Mouse (Mus musculus) neutrophil, adult 5-6 weeks (primary cell): ENCODE data around the gene Exosc5. TPM values are rescaled to one million over a fixed set of nuclear protein-coding genes. Genes with fewer than 3 reads are reported as not detected.
A peak's percentile ranks its signal among the peaks of the same experiment; 100 is the strongest.

Experiments
- ATAC-seq: fragments of 151-379, 151-347 bp; 2 replicates; pipeline ENCODE4 v1.8.0; 2017; ENCODE audit warnings: mild to moderate bottlenecking, moderate TSS enrichment; ENCODE audit not compliant: insufficient number of reproducible peaks, poor library complexity, low FRiP score, severe bottlenecking; ENCODE audit errors: extremely low read depth
- total RNA-seq: library from RNA; stranded (forward); fragments of 200-1000 nt; gene quantifications from 2 replicates; pipeline ENCODE4 v1.2.3, GENCODE M21; 2017

The Exosc5 gene
- total RNA-seq, 1 experiment from 2014 or later: 33.1 TPM

DNA sequence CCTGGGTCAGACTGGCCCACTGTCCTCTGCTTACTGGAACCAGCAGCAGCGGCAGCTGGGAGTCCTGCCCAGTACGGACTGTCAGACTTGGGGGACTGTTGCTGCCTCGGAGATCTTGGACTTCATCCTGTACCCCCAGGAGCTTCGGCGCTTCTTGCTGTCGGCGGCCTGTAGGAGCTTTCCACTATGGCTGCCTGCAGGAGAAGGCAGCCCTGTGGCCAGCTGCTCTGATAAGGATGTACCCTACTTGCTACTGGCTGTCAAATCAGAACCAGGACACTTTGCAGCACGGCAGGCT lies 30.7 kb upstream of the Exosc5 start:
- ATAC-seq: no peak

DNA sequence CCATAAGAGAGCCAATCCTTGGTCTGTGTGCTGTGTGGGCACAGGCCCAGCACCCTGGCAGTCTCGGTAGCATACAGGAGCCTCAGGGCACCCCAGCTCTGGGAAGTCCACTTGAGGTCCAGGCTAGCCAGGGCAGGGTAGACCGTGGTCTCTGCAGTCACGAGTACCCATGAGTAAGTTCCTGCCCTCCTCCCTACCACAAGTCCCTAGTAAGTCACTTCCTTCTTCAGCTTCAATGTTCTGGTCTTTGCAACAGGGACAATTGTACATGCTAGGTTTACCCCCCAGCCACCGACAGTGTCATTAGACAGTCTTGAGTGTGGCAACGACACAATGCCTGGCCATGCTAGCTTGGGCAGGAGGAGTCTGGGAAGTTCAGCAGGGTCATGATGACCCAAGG lies 26.3 kb upstream of the Exosc5 start:
- ATAC-seq: peak; percentile 27

DNA sequence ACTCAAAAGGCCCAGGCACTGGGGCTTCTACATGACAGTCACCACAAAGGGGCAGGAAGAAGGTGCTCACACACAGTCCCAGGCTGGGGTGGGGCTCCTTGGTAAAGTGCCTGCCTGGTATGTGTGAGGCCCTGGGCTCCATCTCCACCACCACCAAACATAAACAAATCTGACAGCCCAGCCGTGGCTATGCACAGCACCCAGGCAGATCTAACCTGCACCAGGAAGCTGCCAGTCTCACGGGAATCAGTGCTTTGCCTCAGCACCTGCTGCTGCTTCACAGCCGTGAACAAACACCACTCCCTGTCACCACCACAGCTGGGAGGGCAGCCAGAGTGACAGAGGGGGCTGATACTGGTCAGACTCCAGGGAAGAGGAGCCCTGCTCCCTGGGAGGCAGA lies 22.6 kb upstream of the Exosc5 start:
- ATAC-seq: peak; percentile 77

DNA sequence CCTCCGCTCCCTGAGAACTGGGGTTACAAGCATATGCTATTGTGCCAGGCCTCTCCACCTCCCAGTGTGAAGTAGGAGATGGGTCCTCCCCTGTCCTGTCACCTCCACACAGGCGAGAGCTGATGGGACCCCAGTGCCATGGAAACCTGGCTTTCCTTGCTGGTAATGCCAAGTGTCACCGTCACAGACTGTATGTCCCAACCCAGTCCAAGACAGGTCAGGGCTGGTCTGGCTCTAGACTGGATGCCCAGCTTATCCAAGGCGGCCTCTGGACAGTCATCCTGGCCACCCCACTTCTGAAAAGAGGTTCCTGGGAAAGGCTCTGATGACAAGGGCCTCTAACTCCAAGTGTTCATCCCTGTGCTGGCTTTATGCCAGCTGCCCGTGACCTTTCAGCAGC lies 21.9 kb upstream of the Exosc5 start:
- no peak for ATAC-seq

DNA sequence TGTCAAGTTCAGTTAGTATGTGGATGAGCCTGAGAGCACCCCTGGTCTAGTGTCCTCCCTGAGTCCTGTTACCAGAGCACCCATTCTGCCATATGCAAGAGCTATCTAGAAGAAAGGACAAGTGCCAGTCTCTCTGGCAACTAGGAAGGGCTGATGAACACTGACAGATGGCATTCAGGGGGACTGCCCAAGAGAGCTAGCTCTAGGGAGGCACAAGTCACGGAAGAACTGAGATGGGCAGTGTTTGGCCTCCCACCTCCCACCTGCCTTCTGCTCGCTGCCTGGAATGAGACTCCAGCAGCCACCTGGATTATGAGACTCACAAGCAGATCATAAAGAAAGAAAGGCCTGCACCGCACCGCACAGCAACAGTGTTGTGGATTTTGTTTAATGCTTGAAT lies 19.2 kb upstream of the Exosc5 start:
- no peak for ATAC-seq

DNA sequence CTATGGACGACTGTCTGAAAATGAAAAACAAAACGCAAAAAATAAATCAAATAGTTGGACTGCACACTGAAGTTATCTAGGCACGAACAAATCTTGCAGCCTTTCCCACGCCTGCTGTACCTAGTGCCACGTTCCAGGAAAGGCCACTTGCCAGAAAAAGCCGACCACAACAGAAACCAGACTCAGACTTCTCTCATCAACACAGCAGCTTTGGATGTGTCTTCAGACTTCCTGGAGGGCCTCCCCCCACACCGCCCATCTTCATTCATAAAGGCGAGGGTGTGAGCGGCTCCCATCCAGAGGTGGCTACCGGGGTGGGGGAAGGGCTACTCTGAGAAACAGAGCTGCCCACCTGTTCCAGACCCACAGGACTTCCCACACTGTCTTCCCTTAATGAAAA lies 14.8 kb upstream of the Exosc5 start:
- no peak for ATAC-seq

DNA sequence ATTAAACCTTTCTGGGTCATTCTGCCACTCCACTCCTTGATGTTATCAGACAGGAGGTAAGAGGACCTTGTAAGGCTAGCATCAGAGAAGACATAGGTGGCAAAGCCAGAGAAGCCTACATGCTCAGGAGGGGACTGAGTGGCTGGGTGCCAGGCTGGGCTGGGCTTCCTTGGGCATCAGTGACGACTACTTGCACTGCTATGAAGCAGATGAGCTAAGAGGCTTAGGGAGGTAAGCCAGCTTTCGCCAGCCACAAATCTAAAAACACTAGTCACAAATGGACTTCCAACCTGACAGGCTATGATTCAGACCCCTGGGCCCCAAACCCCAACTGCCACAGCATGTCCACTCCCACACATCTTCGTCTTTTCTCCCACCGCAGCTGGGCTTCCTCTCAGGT lies 14.3 kb upstream of the Exosc5 start:
- no peak for ATAC-seq

DNA sequence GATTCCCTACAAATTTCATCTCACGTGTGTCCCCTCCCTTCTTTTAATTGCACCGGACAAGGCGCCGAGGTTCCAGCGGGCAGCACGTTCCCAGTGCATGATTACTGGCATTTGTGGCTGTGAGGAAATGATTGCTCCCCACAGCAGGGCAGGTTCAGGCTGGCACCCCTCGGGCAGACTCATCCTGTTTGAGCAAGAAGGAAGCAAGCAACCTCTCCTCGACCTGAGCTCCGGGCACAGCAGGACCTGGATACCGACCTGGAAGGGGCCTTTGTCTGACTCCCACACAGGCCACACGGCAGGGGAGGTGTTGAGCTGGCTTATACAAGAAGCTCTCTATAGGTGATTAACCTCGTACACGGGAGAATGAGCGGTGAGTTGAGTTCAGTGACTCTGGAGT lies 13.9 kb upstream of the Exosc5 start:
- no peak for ATAC-seq

DNA sequence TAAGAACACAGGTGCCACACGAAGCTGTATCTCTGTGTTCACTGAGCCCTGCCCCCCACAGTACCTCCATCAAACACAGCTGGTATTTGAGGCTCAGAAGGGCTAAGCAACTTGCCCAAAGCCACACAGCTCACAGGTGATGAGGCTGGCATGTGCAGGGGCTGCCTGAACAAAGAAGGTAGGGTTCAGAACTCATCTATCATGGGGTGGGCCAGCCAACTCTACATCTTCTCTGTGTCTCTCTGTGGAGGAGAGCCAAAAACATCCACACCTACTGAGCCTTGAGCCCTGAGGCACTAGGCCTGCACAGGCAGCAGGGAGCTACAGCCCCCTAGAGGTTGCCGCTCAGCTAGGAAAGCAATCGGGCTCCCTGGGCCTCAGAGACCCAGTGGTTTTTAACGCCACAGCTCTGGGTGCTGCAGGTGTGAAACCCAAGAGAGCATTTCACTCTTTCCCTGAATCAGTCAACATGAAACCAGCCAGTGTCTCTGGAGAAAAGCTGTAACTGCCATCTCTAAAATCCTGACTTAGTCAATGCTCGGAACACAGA lies 11.3 kb upstream of the Exosc5 start:
- peak; percentile 58 for ATAC-seq

DNA sequence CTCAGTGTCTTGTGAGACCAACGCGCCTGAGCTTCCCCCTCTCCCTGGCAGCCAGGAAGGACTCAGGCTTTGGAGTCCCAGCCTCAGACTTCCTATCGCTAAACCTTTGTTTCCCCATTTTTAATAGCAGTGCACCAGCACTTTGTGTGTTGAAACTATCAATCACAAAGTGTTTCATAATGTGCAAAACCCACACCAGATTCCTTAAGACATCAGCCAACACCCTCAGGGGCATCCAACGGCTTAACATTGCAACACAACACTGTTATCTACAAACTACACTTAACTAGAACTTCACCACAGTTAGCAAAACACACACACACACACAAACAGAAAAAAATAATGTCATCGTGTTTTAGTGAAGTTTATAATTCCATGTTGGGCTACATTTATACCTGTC lies 9.1 kb upstream of the Exosc5 start:
- ATAC-seq: no peak

DNA sequence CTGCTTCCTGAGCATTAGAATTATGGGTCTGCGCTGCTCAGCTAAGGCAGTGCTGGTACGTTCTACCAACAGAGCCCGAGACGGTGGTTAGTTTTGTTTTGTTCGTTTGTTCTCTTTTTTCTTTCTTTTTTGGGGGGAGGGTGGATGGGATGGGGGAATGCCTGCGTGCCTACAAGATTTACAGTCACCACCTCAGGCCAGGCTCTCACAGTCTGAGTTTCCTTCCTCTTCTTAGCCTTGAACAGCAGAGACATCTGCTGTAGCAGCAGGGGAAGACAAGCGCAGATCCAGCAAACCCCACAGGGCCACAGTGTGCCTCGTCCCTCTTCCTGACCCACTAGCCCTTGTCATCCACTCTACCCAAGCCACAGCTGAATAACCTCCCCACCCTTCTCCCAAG lies 7.7 kb upstream of the Exosc5 start:
- peak; percentile 77 for ATAC-seq

DNA sequence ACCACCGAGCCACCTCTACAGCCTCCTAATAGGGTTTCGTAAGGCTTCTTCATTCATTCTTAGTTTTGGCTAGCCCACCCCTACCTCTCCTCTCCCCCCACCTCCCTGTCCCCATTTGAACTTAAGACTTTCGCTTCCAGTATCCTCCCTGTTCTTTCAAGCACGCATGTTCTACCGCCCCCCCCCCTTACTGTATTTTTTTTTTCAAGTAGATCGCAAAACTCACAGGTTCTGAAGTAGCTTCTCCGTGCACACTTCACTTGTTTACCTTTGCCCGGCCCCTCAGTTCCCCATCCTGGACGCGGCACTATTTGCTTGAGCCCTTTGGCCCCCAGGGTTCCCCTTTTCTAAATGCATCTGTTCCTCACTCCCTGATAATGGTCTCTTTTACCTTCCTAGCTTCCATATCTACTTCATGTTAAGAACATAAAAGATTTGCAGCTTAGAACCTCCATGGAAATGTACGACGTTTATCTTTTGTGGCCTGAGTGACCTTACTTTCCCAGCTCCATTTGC lies 6.7 kb upstream of the Exosc5 start:
- ATAC-seq: no peak

DNA sequence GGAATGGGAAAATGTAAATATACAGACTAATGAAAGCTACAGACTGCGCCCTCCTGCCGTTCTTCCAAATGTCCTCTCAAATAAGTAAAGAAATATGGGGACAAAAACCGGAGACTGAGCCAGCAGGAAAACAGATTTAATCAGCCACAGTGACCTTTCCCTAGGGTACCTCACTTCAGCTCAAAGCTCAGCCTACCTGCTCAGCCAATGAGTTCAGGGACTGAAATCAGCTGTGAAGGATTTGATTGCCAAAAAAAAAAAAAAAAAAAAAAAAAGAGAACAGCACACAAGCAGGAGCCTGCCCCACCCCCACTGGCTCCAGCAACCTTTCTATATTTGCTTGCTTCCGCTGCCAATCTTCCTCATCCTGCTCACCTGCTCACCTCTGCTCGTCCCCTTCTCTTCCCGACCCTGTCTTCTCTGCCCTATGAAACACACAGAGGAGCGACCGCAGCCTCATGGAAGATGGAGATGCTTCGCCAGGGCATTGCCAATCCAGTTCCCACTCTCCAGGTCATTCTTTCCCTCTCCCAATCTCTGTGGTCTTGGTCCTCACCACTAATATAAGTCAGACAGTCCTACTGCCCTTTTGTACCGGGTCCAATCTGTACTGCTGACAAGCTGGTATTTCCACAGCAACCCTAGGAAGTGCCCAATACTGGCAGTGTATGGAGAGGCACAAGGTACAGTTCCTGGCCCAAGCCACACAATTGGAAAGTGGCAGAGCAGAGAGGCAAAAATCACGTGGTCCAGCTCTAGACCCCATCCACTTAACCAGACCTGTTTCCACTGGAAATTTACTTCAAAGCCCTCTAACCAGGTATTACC lies 3.1 kb upstream of the Exosc5 start:
- no peak for ATAC-seq

DNA sequence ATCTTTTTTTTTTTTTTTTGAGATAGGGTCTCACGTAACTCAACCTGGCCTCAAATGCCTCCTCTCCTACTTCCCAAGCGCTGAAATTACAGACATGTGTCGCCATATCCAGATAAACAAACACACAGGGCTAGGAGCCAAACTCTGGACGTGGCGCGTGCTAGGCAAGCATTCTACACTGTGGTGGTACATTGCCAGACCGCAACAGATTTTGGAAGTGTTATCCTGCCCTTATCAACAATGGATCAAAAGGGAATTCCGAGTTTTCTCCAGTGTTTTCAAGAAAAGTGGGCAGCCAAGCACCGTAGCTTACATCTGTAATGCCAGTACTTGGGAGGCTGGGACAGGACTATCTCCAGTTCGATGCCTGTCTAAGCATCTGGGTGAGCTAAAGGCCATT lies 1.2 kb upstream of the Exosc5 start:
- ATAC-seq: no peak

DNA sequence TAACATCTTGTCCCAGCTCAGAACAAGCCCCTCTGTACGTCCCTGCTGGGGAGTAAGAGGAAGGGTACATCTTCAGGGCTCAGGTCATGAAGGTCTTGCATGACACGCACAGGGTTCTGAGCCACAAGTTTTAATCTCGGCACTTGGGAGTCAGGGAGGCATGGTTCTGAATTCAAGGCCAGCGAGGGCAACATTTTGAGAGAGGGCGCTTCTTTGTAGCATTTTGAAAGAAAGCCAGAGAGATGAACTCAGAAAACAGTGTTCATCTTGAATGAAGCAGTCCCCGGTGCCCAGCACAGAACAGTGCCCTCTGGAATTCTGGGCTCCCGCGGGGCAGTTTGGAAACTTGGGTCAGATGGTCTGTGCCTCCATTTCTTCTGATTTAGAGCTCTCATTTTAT lies 7.4 kb downstream of the Exosc5 start:
- ATAC-seq: no peak

DNA sequence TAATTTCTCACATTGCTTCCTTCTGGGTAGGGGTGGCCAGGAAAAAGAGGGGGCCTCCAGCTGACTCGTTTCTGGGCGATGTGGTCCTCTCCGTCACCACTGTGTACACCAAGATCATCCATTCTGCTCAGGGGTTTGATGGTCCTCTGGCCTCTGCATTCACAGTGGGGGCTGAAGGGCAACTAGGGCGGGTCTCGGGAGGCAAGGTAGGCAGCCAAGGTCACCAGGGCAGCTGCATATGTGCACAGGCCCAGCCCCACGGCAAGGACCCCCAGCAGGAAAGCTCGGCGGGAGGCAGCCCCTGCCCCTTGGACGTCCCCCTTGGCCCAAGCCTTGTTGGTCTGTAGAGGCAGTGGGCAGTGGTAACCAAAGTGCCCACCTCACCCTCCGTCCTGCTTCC lies 10.2 kb downstream of the Exosc5 start:
- ATAC-seq: no peak

DNA sequence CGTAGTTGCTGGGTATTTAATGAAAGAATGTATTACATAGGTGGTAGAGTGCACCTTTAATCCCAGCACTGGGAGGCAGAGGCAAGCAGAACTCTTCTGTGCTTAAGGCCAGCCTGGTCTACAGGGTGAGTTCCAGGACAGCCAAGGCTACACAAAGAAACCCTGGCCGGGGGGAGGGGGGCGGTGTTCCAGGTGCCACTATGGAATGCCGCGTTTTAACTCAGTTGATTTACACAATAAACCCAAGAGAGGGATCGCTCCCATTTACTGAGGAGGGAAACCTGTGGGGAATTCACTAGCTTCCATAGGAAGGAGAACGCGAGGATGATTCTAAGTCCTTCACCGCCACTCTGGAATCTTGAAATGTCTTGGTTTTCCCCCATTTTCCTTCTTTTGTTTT lies 10.7 kb downstream of the Exosc5 start:
- ATAC-seq: no peak

DNA sequence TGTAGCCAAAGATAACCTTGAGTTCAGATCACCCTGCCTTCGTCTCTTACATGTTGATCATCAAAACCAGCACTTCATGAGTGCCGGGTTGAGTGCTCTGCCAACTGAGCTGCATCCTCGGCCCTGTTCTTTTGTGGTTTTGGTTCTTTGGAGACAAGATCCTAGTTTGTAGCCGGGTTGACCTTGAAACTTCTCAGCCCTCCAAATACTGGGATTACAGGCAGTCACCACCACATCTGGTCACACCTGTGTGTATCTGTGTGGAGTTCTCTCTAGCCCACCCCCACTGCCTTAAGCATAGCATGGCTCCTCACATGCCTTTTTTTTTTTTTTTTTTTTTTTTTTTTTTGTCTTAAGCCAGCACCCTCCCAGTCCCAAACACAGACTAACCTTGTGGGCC lies 11.1 kb downstream of the Exosc5 start:
- ATAC-seq: no peak

DNA sequence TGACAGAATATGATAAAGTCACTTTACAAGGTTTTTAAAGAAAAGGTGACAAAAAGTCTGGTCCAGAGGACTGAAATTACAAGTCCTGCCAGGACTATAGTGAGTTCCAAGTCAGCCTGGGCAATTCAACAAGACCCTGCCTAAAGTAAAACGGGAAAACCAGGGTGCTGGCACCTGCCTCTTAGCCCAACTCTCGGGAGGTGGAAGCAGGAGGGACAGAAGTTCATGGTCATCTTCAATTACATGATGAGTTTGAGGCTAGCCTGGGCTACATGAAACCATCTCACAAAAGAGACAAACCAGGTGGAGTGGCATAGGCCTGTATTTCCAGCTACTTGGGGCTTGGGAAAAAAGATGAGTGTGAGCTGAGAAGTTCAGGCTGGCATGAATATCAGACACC lies 12.7 kb downstream of the Exosc5 start:
- no peak for ATAC-seq

DNA sequence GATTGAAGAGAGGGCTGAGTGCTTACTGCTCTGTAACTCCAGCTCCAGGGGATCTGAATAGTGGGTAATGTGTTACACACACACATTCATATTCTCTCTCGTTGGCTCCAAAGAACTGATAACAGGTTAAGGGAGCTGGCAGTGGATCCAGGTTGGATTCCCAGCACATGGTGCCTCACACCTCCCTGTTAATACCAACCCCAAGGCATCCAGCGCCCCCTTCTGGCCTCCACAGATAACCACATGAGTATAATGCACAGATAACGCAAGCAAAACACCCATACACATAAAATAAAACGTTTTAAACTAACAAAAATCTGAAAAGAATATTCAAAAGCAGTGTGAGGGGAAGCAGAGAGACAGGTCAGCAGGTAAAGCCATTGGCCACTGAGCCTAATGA lies 13.5 kb downstream of the Exosc5 start:
- no peak for ATAC-seq

DNA sequence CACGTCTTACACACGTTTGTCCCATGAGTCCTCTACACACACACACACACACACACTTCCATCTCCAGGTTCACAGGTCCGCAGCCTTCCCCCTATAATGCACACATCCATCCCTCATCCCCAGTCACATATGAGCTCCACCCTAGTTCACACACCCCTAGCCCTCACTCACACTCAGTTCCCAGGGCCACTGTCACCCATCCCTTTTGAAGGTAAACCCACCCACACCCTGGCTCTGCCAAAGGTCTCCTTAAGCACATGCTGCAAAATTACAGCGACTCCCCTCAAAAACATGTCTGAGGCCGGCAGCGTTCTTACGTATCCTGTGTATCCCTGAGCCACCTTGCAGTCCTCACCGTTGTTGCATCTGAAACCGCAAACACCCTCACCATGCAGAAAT lies 15.3 kb downstream of the Exosc5 start:
- no peak for ATAC-seq
